Mouse (Mus musculus): Measurements from ENCODE around the gene Sun5.

GRCm38 (mm10) chr2:153827171-153827830, 43.6 kb downstream of the Sun5 start:
- TF ChIP-seq POLR2A (IDR thresholded peaks at IDR 0.05; ENCODE audit: low read depth, low read length) (no peak), CTCF (IDR thresholded peaks at IDR 0.05; ENCODE audit: extremely low read depth, insufficient read length, insufficient replicate concordance, low read depth, low read length) (no peak)
